Mouse (Mus musculus) lung, postnatal 0 days (tissue): Measurements from ENCODE around the gene Taco1.

Source experiments
- CTCF ChIP-seq: IDR thresholded peaks from 2 replicates; pipeline ENCODE4 v1.5.1; 2016; ENCODE audit warnings: antibody characterized with exemption, mild to moderate bottlenecking
- EP300 ChIP-seq: IDR thresholded peaks from 2 replicates; pipeline ENCODE4 v1.6.1; 2016; ENCODE audit warnings: antibody characterized with exemption, mild to moderate bottlenecking, control low read depth

DNA sequence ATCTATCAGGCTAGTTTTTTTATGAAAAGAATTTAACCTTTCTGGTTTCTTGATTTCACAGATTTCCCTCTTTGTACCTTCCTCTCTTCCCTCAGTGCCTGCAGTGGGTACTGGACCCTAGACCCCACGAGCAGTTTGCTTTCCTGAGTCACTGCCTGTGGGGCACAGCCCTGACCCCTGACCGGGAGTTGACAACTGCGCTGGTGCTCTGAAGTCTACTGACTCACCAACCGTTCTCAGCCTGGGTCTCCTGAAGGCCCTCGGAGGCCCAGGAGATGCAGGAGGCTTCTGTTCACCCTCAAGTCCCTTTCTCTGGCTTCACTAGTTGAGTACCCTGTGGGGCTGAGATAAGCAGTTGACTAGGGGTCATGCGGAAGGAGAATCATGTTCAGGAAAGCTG, 10.5 kb upstream of the Taco1 start:
- TF ChIP-seq CTCF (no peak), EP300 (no peak)
